Mouse (Mus musculus): ENCODE measurements at regions not wholly inside any gene's neighbourhood (a gene's known extent, or its start where the extent isn't known, plus 50 kb on each side); places are given as distances from the start of the nearest gene placed in this dataset.
A peak's percentile ranks its signal among the peaks of the same experiment; 100 is the strongest.
"Not testable (repeated sequence)": the region's sequence is repeated elsewhere in the genome, so short reads cannot be mapped to it uniquely, and the experiment has no call there.

GRCm38 (mm10) chr8:126872133-126872532 is 73.5 kb downstream of the Tomm20 start:
- ATAC-seq (ENCODE audit: insufficient read depth) = no peak
- Histone ChIP-seq H3K4me3 (ENCODE audit: low read depth, low read length) (no peak overlapping the region), H3K9ac (no peak overlapping the region), H3K27me3 (ENCODE audit: insufficient read depth, low read length) (no peaks in the 10 kb centered on the region), H3K4me1 (ENCODE audit: insufficient read depth) (no peaks in the 10 kb centered on the region; the same call in none of the 2 replicates), H3K9me3 (ENCODE audit: low read depth, low read length) (no peaks in the 10 kb centered on the region), H3K36me3 (ENCODE audit: insufficient read depth) (no peaks in the 10 kb centered on the region), H3K4me2 (no peak overlapping the region), H3K27ac (ENCODE audit: low read depth) (no peak overlapping the region)
- no peak for DNase-seq
- TF ChIP-seq CTCF (IDR thresholded peaks at IDR 0.05; ENCODE audit: low read depth) = no peak
- WGBS = 78% methylated on average over 8 of the region's 8 CpGs

GRCm38 (mm10) chr8:126869464-126869850 is 76.2 kb downstream of the Tomm20 start:
- Histone ChIP-seq H3K36me3 (ENCODE audit: insufficient read depth) (no peaks in the 10 kb centered on the region), H3K9ac (no peak overlapping the region), H3K4me2 (no peak overlapping the region), H3K4me1 (ENCODE audit: insufficient read depth) (no peaks in the 10 kb centered on the region), H3K9me3 (ENCODE audit: low read depth, low read length) (no peaks in the 10 kb centered on the region), H3K27me3 (ENCODE audit: insufficient read depth, low read length) (no peaks in the 10 kb centered on the region), H3K4me3 (ENCODE audit: low read depth, low read length) (no peak overlapping the region), H3K27ac (ENCODE audit: low read depth) (no peak overlapping the region)
- no peak for DNase-seq
- WGBS = 80% methylated on average over 1 of the region's 1 CpGs
- no peak for ATAC-seq (ENCODE audit: insufficient read depth)
- TF ChIP-seq CTCF (IDR thresholded peaks at IDR 0.05; ENCODE audit: low read depth) = no peak

- Histone ChIP-seq H3K4me2 (no peak overlapping the region), H3K27me3 (ENCODE audit: insufficient read depth, low read length) (no peaks in the 10 kb centered on the region), H3K36me3 (ENCODE audit: insufficient read depth) (no peaks in the 10 kb centered on the region), H3K4me1 (ENCODE audit: insufficient read depth) (no peaks in the 10 kb centered on the region), H3K9ac (no peak overlapping the region), H3K9me3 (ENCODE audit: low read depth, low read length) (no peaks in the 10 kb centered on the region), H3K27ac (ENCODE audit: low read depth) (no peak overlapping the region; the same call in 1 of the 2 replicates), H3K4me3 (ENCODE audit: low read depth, low read length) (no peak overlapping the region)
- 58% methylated on average over 3 of the region's 3 CpGs for WGBS
- ATAC-seq (ENCODE audit: insufficient read depth) (no peak), DNase-seq (peak; percentile 62)
- no peak for TF ChIP-seq CTCF (IDR thresholded peaks at IDR 0.05; ENCODE audit: low read depth)
Measured at GRCm38 (mm10) chr8:126868831-126869463, 76.7 kb downstream of the Tomm20 start.

- 72% methylated on average over 14 of the region's 14 CpGs for WGBS
- no peak overlapping the region for H3K4me3 ChIP-seq (ENCODE audit: low read depth, low read length)
- no peaks in the 10 kb centered on the region for H3K27me3 ChIP-seq (ENCODE audit: insufficient read depth, low read length)
- no peaks in the 10 kb centered on the region for H3K36me3 ChIP-seq (ENCODE audit: insufficient read depth)
- no peaks in the 10 kb centered on the region for H3K4me1 ChIP-seq (ENCODE audit: insufficient read depth)
- ATAC-seq (ENCODE audit: insufficient read depth) = no peak
- H3K9ac ChIP-seq = no peak overlapping the region
- H3K27ac ChIP-seq (ENCODE audit: low read depth) = no peak overlapping the region
- no peak for DNase-seq
- TF ChIP-seq CTCF (IDR thresholded peaks at IDR 0.05; ENCODE audit: low read depth) = no peak
- H3K4me2 ChIP-seq = no peak overlapping the region
- no peaks in the 10 kb centered on the region for H3K9me3 ChIP-seq (ENCODE audit: low read depth, low read length)
Measured at GRCm38 (mm10) chr8:126867121-126867988, 78.3 kb downstream of the Tomm20 start.

GRCm38 (mm10) chr8:126864314-126864948 is 81.2 kb downstream of the Tomm20 start:
- 75% methylated on average over 10 of the region's 10 CpGs for WGBS
- ATAC-seq (ENCODE audit: insufficient read depth) = no peak
- no peaks in the 10 kb centered on the region for H3K4me1 ChIP-seq (ENCODE audit: insufficient read depth)
- TF ChIP-seq CTCF (IDR thresholded peaks at IDR 0.05; ENCODE audit: low read depth) = no peak
- DNase-seq = no peak
- H3K9ac ChIP-seq = no peak overlapping the region
- H3K9me3 ChIP-seq (ENCODE audit: low read depth, low read length) = no peaks in the 10 kb centered on the region
- no peak overlapping the region for H3K27ac ChIP-seq (ENCODE audit: low read depth)
- no peak overlapping the region for H3K4me3 ChIP-seq (ENCODE audit: low read depth, low read length)
- H3K4me2 ChIP-seq = no peak overlapping the region
- H3K36me3 ChIP-seq (ENCODE audit: insufficient read depth) = no peaks in the 10 kb centered on the region
- no peaks in the 10 kb centered on the region for H3K27me3 ChIP-seq (ENCODE audit: insufficient read depth, low read length)

GRCm38 (mm10) chr8:126863661-126864060 is 82.0 kb downstream of the Tomm20 start:
- not testable (repeated sequence) for H3K27ac ChIP-seq (ENCODE audit: low read depth); H3K27me3 ChIP-seq (ENCODE audit: insufficient read depth, low read length); H3K9me3 ChIP-seq (ENCODE audit: low read depth, low read length); H3K9ac ChIP-seq; ATAC-seq (ENCODE audit: insufficient read depth); H3K4me3 ChIP-seq (ENCODE audit: low read depth, low read length); H3K36me3 ChIP-seq (ENCODE audit: insufficient read depth); DNase-seq; H3K4me2 ChIP-seq; H3K4me1 ChIP-seq (ENCODE audit: insufficient read depth)
- 81% methylated on average over 1 of the region's 1 CpGs for WGBS

GRCm38 (mm10) chr8:126861754-126862153 is 83.9 kb downstream of the Tomm20 start:
- ATAC-seq (ENCODE audit: insufficient read depth) = no peak
- 90% methylated on average over 8 of the region's 8 CpGs for WGBS
- H3K9me3 ChIP-seq (ENCODE audit: low read depth, low read length) = no peaks in the 10 kb centered on the region
- no peak overlapping the region for H3K4me2 ChIP-seq
- DNase-seq = no peak
- no peak overlapping the region for H3K4me3 ChIP-seq (ENCODE audit: low read depth, low read length)
- no peak for TF ChIP-seq CTCF (IDR thresholded peaks at IDR 0.05; ENCODE audit: low read depth)
- H3K9ac ChIP-seq = no peak overlapping the region
- no peaks in the 10 kb centered on the region for H3K4me1 ChIP-seq (ENCODE audit: insufficient read depth)
- H3K27ac ChIP-seq (ENCODE audit: low read depth) = no peak overlapping the region
- no peaks in the 10 kb centered on the region for H3K27me3 ChIP-seq (ENCODE audit: insufficient read depth, low read length)
- H3K36me3 ChIP-seq (ENCODE audit: insufficient read depth) = no peaks in the 10 kb centered on the region
